ENCODE assay signal across 8 mouse cellular contexts in genomic region chrX:164373081-164373480, GRCm38 (mm10). TPM values are rescaled to one million over a fixed set of nuclear protein-coding genes. Genes with fewer than 3 reads are reported as not detected.
A peak's percentile ranks its signal among the peaks of the same experiment; 100 is the strongest.
DNase-seq lines count a peak whose midpoint lies in the region; ATAC-seq and TF ChIP-seq lines count a peak whose summit lies in the region.

Vegfd (plus strand) TSS chrX:164373378.

- DNase-seq in ovary, adult 18-20 months (ENCODE audit: low spot score) = peak; percentile 37
- DNase-seq in ovary, postnatal 10 days (ENCODE audit: low spot score) = no peak
- DNase-seq in frontal cortex, postnatal 14 days (ENCODE audit: low spot score in 2 of 2) = peak; percentile 7 to 21
- peak; percentile 9 to 30 for DNase-seq in lung, adult 18-20 months
- DNase-seq in midbrain, embryonic 10.5 days (ENCODE audit: low spot score) = no peak

- H3K36me3 ChIP-seq in kidney, embryonic 14.5 days (ENCODE audit: control insufficient read depth, insufficient read depth, low read length) = no peaks in the 10 kb centered on the region
- H3K36me3 ChIP-seq in testis, adult 2 months (ENCODE audit: control insufficient read depth, insufficient read depth, low read length) = no peaks in the 10 kb centered on the region
- H3K36me3 ChIP-seq in midbrain, embryonic 10.5 days = no peaks in the 10 kb centered on the region

- H3K27me3 ChIP-seq in kidney, embryonic 14.5 days (ENCODE audit: control insufficient read depth, insufficient read depth, low read length) = no peaks in the 10 kb centered on the region
- no peaks in the 10 kb centered on the region for H3K27me3 ChIP-seq in testis, adult 2 months (ENCODE audit: control insufficient read depth, insufficient read depth, low read length)
- peaks cover 39% of the 10 kb centered on the region for H3K27me3 ChIP-seq in midbrain, embryonic 10.5 days (ENCODE audit: low read depth, poor library complexity, severe bottlenecking)

- H3K4me1 ChIP-seq in kidney, embryonic 14.5 days (ENCODE audit: control insufficient read depth, insufficient read depth, low read length) = no peaks in the 10 kb centered on the region
- H3K4me1 ChIP-seq in testis, adult 2 months (ENCODE audit: control insufficient read depth, insufficient read depth, low read length) = no peaks in the 10 kb centered on the region
- H3K4me1 ChIP-seq in midbrain, embryonic 10.5 days = no peaks in the 10 kb centered on the region

- H3K27ac ChIP-seq in kidney, embryonic 14.5 days (ENCODE audit: low read depth, low read length) = peak within 1 kb of the TSS; percentile 55; the same call in 1 of the 2 replicates
- 0 out of 2 replicates have a peak within 1 kb of the TSS, but pooled peaks have one; percentile 21 for H3K27ac ChIP-seq in testis, adult 2 months (ENCODE audit: control insufficient read depth, insufficient read depth, low read depth, low read length)
- no peak within 1 kb of the TSS for H3K27ac ChIP-seq in midbrain, embryonic 10.5 days (replicated peaks)

- no peak for TF ChIP-seq CTCF in testis, adult 2 months (IDR thresholded peaks at IDR 0.05; ENCODE audit: control insufficient read depth, insufficient read depth, insufficient replicate concordance, low read depth, low read length)

- no peaks in the 10 kb centered on the region for H3K9me3 ChIP-seq in kidney, embryonic 14.5 days (ENCODE audit: control insufficient read depth, low read length)
- no peaks in the 10 kb centered on the region for H3K9me3 ChIP-seq in midbrain, embryonic 10.5 days (replicated peaks)

- H3K9ac ChIP-seq in kidney, embryonic 14.5 days (ENCODE audit: low read depth, low read length) = no peak within 1 kb of the TSS

- no peak for TF ChIP-seq POLR2A in testis, adult 2 months (IDR thresholded peaks at IDR 0.05; ENCODE audit: control insufficient read depth, low read depth, low read length)

- WGBS in kidney, embryonic 14.5 days = 35% methylated on average over 3 of the region's 3 CpGs
- WGBS in midbrain, embryonic 10.5 days = 40% methylated on average over 3 of the region's 3 CpGs

- no peak for ATAC-seq in kidney, embryonic 14.5 days (ENCODE audit: low FRiP score, low TSS enrichment)
- ATAC-seq in erythroblast, adult 5-6 weeks (replicated peaks; ENCODE audit: low FRiP score, poor library complexity, severe bottlenecking) = no peak

- 0 out of 2 replicates have a peak within 1 kb of the TSS, but pooled peaks have one; percentile 7 for H3K4me3 ChIP-seq in kidney, embryonic 14.5 days (ENCODE audit: low read length)
- H3K4me3 ChIP-seq in testis, adult 2 months (ENCODE audit: control insufficient read depth, low read depth, low read length) = no peak within 1 kb of the TSS
- H3K4me3 ChIP-seq in midbrain, embryonic 10.5 days = no peak within 1 kb of the TSS

- no peak within 1 kb of the TSS; the same call in 1 of the 2 replicates for H3K4me2 ChIP-seq in kidney, embryonic 14.5 days (replicated peaks; ENCODE audit: low read depth, low read length)

RNA-seq across cellular contexts. Expression of gene Vegfd, which starts in this region (rescaled TPM):
- polyA plus RNA-seq in kidney, embryonic 14.5 days (2014; fragmentation: Nextera tagmentation; extraction: Ambion mirVana) = 16.0 and 19.3 TPM in 2 replicates
- polyA plus RNA-seq in testis, adult 2 months (2012; rRNA removed) = 1.1 and 1.4 TPM in 2 replicates
- 0.66 and 1.2 TPM in 2 replicates for polyA plus RNA-seq in midbrain, embryonic 10.5 days (2016; fragmentation: Nextera tagmentation; extraction: Ambion mirVana)
- total RNA-seq in erythroblast, adult 5-6 weeks (2015; ENCODE audit: low replicate concordance) = 6.7 and 14.8 TPM in 2 replicates
- 3.4 and 4.6 TPM in 2 replicates for total RNA-seq in erythroblast, adult 5-6 weeks (2017; ENCODE audit: low replicate concordance)

Comparison
In these comparisons a context has a peak if more than half of its experiments do, and no peak if none do; other contexts are left out.
1. DNase-seq: peak in ovary, adult 18-20 months (single experiment), frontal cortex, postnatal 14 days (2 of 2) and lung, adult 18-20 months (2 of 2); none in ovary, postnatal 10 days (single experiment) and midbrain, embryonic 10.5 days (single experiment).